Mouse (Mus musculus): ENCODE measurements at regions not wholly inside any gene's neighbourhood (a gene's known extent, or its start where the extent isn't known, plus 50 kb on each side); places are given as distances from the start of the nearest gene placed in this dataset.

GRCm38 (mm10) chr1:112123012-112123411 is 258.3 kb upstream of the Dsel start:
- in situ Hi-C loops (cut with MboI; ENCODE audit: low pct_unique_long_range_greater_than_20kb) = no loop called here
- DNase-seq (ENCODE audit: low read depth, low spot score) (no peak), ATAC-seq (no peak)
- TF ChIP-seq CTCF (IDR thresholded peaks at IDR 0.05) = no peak
- POLR2A ChIA-PET = no interaction called here
- CTCF ChIA-PET = no interaction called here
- no peaks in the 10 kb centered on the region for H3K27me3 ChIP-seq

- ChIA-PET CTCF (no interaction called here), POLR2A (no interaction called here)
- in situ Hi-C loops (cut with MboI; ENCODE audit: low pct_unique_long_range_greater_than_20kb) = no loop called here
- no peak for DNase-seq (ENCODE audit: low read depth, low spot score)
- H3K27me3 ChIP-seq = peaks cover 14% of the 10 kb centered on the region
- no peak for TF ChIP-seq CTCF (IDR thresholded peaks at IDR 0.05)
- no peak for ATAC-seq
These were observed 238.7 kb upstream of the Dsel start for GRCm38 (mm10) chr1:112103451-112103850.

- no peak for ATAC-seq
These were observed 195.2 kb upstream of the Dsel start for GRCm38 (mm10) chr1:112059909-112060308.

GRCm38 (mm10) chr1:112053926-112054325 is 189.2 kb upstream of the Dsel start:
- ATAC-seq (no peak), DNase-seq (ENCODE audit: low read depth, low spot score) (no peak)
- ChIA-PET POLR2A (no interaction called here), CTCF (no interaction called here)
- no peak for TF ChIP-seq CTCF (IDR thresholded peaks at IDR 0.05)
- H3K27me3 ChIP-seq = no peaks in the 10 kb centered on the region
- in situ Hi-C loops (cut with MboI; ENCODE audit: low pct_unique_long_range_greater_than_20kb) = no loop called here

More at GRCm38 (mm10) chr1:112059909-112060308, 195.2 kb upstream of the Dsel start:
- ChIA-PET POLR2A (no interaction called here), CTCF (interaction anchor here (0.9 kb wide), 1 partner anchor 9 kb away, joined by 3 read pairs; no protein-coding TSS in a partner anchor)
- TF ChIP-seq CTCF (IDR thresholded peaks at IDR 0.05) = no peak
- DNase-seq (ENCODE audit: low read depth, low spot score) = no peak
- in situ Hi-C loops (cut with MboI; ENCODE audit: low pct_unique_long_range_greater_than_20kb) = no loop called here
- H3K27me3 ChIP-seq = no peaks in the 10 kb centered on the region

GRCm38 (mm10) chr1:112043061-112043460 is 178.3 kb upstream of the Dsel start:
- ChIA-PET CTCF (interaction anchor here (0.7 kb wide), 1 partner anchor 85 kb away, joined by 3 read pairs; no protein-coding TSS in a partner anchor), POLR2A (no interaction called here)
- no peak for TF ChIP-seq CTCF (IDR thresholded peaks at IDR 0.05)
- DNase-seq (ENCODE audit: low read depth, low spot score) (no peak), ATAC-seq (no peak)
- no peaks in the 10 kb centered on the region for H3K27me3 ChIP-seq
- in situ Hi-C loops (cut with MboI; ENCODE audit: low pct_unique_long_range_greater_than_20kb) = no loop called here

GRCm38 (mm10) chr1:112039878-112040277 is 175.2 kb upstream of the Dsel start:
- no peak for DNase-seq (ENCODE audit: low read depth, low spot score)
- ChIA-PET CTCF (no interaction called here), POLR2A (no interaction called here)
- in situ Hi-C loops (cut with MboI; ENCODE audit: low pct_unique_long_range_greater_than_20kb) = no loop called here
- no peaks in the 10 kb centered on the region for H3K27me3 ChIP-seq
- TF ChIP-seq CTCF (IDR thresholded peaks at IDR 0.05) = no peak
- ATAC-seq = no peak

GRCm38 (mm10) chr1:112028533-112028932 is 163.8 kb upstream of the Dsel start:
- peaks cover 5% of the 10 kb centered on the region for H3K27me3 ChIP-seq
- TF ChIP-seq CTCF (IDR thresholded peaks at IDR 0.05) = no peak
- DNase-seq (ENCODE audit: low read depth, low spot score) (no peak), ATAC-seq (no peak)
- in situ Hi-C loops (cut with MboI; ENCODE audit: low pct_unique_long_range_greater_than_20kb) = no loop called here
- CTCF ChIA-PET = no interaction called here
- POLR2A ChIA-PET = no interaction called here
